Mouse (Mus musculus): ENCODE results near the gene Clpb.
A peak's percentile ranks its signal among the peaks of the same experiment; 100 is the strongest.
"Not testable (repeated sequence)": the region's sequence is repeated elsewhere in the genome, so short reads cannot be mapped to it uniquely, and the experiment has no call there.

Clpb gene

DNA sequence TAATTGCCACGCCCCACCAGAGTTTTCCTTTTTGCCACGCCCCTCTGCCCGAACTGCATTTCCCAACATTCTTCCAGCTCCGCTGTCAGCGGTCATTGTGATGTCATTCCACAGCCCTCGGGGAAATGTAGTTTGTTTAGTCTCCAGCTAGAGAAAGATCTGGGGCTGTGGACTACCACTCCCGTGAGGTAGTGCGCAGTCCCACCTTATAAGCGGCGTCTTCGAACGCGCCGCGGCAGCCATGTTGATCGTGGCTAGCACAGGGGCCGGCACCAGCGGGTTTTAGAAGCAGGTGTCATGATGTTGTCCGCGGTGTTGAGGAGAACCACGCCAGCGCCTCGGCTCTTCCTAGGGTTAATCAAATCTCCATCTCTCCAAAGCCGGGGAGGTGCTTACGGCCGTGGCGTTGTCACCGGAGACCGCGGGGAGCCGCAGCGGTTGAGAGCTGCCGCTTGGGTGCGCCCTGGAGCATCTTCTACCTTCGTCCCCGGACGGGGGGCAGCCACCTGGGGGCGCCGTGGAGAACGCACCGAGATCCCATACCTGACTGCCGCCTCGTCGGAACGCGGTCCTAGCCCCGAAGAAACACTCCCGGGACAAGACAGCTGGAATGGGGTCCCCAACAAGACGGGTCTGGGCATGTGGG is at the start of gene Clpb:
Gene Clpb (plus strand): TSS at position 120 of the 646 bp plus-strand sequence.
- DNase-seq (ENCODE audit: low spot score in 2 of 2), result peak; percentile 94 to 97

DNA sequence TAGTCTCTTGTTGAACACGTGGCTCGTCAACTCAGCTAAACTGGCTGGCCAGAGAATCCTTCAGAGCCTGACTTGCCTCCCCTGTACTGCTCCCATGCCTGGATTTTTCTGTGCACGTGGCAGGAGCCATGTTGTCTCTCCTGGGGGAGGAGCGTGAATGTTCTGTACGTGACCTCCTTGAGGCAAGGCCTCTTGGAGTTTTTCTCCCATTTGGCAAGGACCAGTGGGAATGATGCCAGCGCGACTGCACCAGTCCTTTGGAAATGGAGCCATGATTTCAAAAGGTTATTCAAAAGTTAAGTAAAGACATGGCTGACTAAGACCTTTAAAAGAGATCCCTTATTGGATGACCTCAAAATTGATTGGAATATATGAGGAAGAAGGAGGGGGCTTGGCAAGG is 48.0 kb upstream of the Clpb start:
- DNase-seq (ENCODE audit: low spot score in 2 of 2), result no peak

DNA sequence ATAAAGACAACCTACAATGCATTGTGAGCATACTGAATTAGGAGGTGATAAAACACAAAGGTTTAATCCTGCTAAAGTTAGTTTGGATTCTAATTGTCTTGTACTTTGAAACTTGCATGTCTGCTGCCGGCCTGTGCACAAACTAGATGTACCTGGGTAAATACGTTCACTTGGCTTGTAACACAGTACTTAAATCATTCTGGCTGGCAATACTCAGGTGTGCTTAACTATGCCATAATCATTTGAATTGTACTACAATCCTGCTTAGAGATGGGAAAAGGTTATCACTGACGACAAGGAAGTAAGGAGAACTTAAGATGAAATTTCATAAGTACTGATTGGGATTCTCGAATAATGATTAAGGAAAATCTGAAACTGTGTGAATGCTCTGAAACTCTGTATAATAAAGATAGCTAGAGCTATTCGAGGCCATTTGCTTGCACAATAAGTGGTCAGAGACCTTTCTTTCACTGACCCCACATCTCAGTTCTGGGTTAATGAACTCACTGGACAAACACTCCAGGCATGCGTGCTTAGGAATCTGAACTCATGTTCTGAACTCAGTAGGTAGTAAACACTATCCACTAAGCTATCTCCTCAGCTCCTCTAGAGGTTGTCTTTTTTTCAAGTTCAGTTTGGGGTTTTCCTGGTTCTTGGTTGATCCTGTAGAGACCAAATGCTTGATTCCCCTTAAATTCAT is 47.1 kb upstream of the Clpb start:
- DNase-seq (ENCODE audit: low spot score in 2 of 2), result no peak

DNA sequence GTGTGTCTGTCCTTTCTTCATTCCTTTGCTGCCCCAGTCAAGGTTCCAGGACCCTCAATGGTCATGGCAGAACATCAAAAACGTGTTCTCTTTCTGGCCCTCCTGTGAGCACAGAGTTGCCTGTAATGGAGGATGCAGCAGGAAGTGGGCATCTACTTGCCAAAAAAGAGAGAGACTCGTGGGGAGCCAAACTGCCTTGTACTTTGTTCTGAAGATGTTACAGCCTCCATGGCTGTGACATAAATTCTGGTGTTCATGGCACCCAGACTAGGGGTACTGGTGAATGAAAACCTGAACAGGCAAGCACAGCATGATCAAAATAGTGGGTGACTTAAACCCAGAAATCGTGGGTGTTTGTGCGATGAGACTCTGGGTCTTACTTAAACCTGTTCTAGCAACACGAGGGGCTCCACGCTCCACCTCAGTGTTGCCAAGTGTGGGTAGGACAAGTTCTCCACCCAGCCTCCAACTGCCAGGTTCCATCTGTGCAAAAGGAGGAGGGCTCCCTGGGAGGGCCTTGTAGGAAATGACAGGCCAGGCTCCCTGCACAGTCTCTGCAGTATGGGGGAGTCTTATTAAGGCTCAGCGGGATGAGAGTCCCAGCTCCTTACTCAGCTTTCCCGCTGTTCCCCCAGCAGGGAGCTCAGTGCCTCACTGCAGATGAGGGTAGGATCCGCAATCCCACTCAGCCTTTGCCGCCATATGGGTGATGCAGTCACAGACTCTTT is 45.8 kb upstream of the Clpb start:
- DNase-seq (ENCODE audit: low spot score in 2 of 2), result peak; percentile 73 to 83

DNA sequence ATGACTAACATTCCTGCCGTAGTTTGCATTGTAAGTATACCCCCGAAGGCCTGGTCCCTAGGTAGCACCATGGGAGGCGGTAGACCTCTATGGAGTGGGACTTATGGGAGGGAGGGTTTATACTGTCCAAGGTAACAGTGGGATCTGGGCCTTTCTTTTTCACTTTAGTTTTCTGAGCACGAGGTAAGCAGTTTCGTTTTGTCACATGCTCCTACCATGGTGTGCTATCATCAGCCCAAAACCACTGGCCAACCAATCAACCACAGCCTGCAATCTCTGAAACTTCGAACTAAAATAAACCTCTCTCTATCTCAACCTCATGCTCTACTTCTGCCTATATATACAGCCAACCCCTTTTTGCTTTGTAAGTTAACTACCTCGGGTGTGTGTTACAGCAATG is 45.2 kb upstream of the Clpb start:
- no peak for DNase-seq (ENCODE audit: low spot score in 2 of 2)

DNA sequence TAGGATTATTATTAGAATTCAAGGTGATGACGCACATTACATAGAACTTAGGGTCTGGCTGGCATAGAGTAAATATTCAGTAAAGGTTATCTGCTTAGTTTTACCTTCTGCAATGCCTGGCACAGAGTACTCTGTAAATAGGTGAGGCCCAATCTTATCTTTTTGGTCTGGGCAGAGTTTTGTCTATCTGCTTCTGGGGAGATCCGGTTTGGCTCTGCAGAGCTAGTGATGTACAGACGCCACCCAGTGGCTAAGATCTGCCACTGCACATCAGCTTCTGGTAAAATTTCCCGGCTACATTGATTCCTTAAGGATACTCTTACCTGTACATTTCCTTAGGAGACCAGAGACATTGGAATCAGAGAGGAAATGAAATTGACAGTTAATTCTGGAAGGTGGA is 43.1 kb upstream of the Clpb start:
- peak in 1 of 2 experiments; percentile 76 for DNase-seq (ENCODE audit: low spot score in 2 of 2)

DNA sequence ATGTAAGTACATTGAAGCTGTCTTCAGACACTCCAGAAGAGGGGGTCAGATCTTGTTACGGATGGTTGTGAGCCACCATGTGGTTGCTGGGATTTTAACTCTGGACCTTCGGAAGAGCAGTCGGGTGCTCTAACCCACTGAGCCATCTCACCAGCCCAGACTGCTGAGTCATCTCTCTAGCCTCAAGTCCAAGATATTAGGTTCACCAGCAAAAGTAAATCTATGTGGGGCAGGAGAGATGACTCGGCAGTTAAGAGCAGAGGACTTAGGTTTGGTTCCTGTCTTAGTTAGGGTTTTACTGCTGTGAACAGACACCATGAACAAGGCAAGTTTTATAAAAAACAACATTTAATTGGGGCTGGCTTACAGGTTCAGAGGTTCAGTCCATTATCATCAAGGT is 41.6 kb upstream of the Clpb start:
- DNase-seq (ENCODE audit: low spot score in 2 of 2), result not testable (repeated sequence)

DNA sequence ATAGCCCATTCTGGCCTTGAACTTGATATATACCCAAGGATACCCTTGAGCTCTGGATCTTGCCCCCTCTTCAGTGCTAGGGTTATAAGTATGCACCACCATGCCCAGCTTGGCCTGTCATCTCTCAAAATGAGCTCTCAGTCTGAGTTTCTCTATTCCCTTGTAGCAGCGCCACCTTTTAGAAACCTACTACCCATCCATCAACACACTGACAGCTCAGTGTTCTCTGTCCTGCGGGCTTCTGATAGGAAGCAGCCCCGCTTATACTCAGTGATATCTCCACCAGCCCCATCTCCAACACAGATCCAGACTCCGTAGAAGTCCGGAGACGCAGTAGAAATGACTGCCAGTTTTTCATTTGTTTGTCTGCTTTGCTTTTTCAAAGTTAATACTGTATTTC is 39.1 kb upstream of the Clpb start:
- no peak for DNase-seq (ENCODE audit: low spot score in 2 of 2)

DNA sequence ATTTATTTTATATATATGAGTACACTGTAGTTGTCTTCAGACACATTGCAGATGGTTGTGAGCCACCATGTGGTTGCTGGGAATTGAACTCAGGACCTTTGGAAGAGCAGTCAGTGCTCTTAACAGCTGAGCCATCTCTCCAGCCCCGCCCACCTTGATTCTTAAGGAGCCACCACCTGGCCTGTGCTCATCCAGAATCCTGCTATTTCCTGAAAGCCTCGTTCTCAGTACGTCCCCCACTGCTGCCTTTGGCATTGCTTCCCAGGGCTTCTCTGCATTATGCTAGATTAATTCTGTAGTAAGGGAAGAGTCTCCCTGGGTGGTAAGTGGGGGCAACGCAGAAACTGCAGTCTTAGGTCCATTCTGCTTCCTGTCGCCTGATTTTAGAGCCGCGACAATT is 36.3 kb upstream of the Clpb start:
- not testable (repeated sequence) for DNase-seq (ENCODE audit: low spot score in 2 of 2)

DNA sequence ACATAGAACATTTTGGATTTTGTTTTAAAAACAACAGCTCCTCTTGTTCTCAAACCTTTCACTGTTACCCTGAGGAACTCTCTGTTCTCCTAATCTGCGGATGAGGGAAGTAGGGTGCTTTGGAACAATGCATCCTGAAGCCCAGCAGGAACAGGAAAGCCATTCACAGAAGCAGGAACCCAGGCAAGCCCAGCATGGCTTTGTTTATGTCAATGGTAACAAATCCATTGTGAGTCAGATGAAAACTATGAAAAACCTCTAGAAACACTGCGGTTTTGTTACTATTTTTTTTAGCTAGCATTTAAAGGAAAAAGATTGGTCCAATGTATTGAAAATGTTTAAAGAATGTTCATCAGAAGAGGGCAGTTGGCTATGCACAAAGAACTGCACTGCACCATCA is 35.0 kb upstream of the Clpb start:
- no peak for DNase-seq (ENCODE audit: low spot score in 2 of 2)

DNA sequence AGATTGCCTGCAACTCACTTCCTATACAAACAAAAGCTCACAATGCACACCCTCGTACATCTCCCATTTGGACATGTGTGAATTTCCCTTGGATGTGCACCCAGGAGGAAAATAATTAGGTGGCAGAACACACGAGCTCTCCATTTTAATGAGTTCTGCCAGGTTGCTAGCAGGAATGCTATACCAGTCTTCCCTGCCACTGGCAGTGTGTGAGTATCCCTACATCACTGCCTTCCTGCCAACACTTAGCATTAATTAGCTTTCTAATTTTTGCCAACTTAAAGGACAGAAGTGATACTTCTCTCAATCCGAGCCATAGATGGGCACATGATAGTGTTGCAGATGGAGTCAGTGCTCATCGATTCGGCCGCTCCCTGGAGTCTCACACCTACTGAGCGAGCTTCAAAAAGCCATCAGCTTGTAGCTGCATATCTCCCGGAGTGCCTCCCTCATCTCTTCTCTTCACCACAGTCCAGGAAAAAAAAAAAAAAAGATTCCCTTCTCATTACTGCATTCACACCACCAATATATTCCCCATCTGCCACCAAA is 29.7 kb upstream of the Clpb start:
- no peak for DNase-seq (ENCODE audit: low spot score in 2 of 2)

DNA sequence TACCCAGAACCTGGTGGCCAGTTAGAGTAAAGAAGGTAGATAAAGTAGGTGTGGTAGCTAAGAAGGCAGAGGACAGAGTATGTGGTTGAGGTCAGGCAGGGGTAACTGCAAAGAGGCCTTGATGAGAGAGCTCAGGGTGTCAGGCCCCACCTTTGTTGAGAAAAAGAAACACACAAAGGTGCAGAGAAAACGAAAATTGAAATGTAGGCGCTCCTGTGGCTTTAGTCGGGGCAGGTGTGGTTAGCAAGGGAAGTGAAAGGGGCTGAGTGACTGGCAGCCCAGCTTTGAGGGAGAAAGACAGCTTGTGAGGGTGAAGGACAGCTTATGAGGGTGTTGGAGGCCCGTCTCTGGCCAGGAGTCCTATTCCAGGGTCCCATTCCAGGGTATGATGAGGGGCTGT is 28.9 kb upstream of the Clpb start:
- DNase-seq (ENCODE audit: low spot score in 2 of 2), result no peak

DNA sequence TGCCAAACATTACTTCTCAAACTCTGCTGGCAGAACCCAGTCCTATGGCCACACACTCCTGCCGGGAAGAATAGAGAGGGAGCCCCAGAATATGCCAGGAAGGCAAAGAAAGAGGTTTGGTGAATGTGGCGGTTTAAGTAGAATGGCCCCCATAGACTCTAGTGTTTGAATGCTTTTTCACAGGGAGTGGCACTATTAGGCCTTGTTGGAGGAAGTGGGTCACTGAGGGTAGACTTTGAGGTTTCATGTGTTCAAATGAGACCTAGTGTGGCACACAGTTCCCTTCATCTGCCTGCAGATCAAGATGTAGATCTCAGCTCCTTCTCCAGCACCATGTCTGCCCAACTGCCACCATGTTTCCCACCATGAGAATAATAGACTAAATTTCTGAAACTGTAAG is 27.4 kb upstream of the Clpb start:
- no peak for DNase-seq (ENCODE audit: low spot score in 2 of 2)

DNA sequence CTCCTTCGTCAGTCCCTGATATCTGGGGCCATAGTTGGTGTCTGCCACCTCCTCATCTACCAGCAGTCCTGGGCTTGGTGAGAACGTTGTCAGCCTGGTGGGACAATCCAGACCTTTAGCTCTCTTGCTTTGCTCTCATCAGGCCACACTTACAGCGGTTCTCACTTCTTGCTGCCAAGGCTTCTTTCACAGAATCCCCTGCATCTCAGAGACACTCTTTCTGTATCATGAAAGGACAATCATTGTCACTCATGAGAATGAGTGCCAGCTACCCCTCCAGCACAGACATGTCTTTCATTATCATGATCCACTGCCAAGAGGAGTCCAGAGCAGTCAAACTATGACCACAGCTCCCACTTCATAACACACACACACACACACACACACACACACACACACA is 19.6 kb upstream of the Clpb start:
- DNase-seq (ENCODE audit: low spot score in 2 of 2), result no peak

DNA sequence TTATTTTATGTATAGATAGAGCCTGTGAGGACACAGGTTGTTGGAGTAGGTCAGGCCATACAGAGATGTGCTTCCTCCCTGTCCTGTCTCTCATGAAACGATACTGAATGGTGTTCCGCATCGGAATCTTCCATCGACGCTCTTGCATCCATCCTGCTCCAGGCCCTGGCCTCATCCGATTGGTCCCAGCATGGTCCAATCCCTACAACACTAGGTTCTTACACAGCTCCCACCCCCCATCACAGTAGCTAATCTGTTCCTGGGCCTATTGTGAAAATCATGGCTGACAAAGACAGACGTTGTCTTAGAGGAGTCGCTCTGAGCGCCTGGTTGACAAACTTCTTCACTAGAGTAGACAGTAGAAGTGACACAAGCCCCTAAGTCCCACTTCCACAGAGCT is 13.7 kb upstream of the Clpb start:
- no peak for DNase-seq (ENCODE audit: low spot score in 2 of 2)

DNA sequence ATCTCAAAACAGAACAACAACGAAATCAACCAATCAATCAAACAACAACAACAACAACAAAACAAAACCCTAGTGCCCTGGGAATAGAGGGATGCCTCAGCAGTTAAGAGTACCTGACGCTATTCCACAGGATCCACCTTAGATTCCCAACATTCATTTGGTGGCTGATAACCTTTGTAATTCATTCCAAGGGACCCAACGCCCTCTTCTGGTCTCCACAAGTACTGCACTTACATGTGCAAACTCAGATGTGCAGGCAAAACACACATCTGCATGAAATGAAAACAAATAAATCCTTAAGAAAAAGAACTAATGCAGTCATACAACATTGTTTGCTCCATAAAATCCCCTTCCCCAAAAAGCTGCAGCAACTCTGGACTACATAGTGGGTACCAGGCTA is 12.9 kb upstream of the Clpb start:
- DNase-seq (ENCODE audit: low spot score in 2 of 2), result peak in 1 of 2 experiments; percentile 46

DNA sequence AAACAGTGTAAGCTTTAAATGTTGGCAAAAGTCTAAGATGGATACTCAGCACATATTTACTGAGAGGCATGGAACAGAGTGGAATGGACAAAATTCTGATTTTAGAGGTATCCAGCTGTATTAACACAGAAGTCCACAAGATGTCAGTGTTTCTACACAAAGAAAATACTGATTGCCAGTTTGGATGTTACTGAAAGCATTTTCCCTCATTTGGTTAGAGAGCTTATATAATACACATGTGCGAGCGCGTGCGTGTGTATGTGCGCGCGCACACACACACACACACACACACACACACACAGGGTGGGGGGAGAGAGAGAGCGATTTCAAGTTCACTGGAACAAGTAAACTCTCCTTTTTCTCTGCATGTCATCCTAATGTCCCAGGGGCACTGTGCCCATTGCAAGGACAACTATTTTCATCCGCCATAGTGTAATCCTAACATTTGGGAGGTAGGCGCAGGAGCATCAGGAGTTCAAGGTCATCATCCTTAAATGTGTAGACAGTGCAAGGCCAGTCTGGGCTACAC is 9.7 kb upstream of the Clpb start:
- DNase-seq (ENCODE audit: low spot score in 2 of 2), result peak; percentile 60 to 75

DNA sequence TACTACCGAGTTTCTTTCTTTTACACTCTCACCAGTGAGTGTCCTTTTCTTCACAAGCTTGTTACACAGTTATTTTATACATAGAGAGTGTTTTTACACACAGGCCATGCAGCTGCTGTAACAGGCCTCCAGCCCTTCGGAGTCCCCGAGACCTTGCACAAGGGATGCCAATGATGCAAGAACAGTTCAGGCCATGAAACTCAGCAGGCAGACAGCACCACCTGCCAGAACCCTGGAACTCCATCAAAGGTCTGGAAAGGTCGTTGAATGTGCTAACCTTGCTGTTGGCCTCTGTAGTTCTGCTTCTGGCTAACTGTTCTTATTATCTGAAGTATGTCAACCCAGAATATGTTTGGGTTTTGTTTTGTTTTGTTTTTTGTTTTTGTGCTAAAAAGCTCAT is 8.5 kb upstream of the Clpb start:
- DNase-seq (ENCODE audit: low spot score in 2 of 2), result no peak

DNA sequence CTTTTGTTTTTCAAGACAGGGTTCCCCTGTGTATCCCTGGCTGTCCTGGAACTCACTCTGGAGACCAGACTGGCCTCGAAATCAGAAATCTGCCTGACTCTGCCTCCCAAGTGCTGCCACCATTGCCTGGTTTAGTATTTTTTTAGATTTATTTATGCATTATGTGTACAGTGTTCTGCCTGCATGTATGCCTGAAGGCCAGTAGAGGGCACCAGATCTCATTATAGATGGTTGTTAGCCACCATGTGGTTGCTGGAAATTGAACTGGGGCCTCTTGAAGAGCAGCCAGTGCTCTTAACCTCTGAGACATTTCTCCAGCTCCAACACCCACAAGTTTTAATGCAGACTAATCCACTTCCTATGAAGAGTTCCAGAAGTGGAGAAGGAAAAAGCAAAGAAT is 1.4 kb upstream of the Clpb start:
- DNase-seq (ENCODE audit: low spot score in 2 of 2), result no peak

DNA sequence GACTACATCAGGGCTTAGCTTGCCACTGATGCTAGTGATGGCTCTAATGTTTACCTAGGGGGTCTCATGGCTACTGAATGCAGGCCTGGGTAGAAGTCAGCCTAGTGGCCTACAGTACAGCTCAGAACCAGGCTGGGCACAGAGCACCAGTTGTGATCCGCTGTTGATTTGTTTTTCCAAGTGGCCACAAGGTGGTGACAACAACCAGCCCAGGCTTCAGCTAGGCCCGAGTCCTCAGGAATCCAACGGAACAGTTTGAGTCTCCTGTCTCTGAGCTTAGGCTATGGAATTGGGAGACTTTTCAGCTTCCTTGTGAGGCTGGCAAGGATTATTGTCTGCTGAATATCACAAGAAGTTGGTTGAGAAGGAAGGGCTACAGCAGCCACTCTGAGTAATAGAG is 3.1 kb downstream of the Clpb start:
- peak in 1 of 2 experiments; percentile 55 for DNase-seq (ENCODE audit: low spot score in 2 of 2)

DNA sequence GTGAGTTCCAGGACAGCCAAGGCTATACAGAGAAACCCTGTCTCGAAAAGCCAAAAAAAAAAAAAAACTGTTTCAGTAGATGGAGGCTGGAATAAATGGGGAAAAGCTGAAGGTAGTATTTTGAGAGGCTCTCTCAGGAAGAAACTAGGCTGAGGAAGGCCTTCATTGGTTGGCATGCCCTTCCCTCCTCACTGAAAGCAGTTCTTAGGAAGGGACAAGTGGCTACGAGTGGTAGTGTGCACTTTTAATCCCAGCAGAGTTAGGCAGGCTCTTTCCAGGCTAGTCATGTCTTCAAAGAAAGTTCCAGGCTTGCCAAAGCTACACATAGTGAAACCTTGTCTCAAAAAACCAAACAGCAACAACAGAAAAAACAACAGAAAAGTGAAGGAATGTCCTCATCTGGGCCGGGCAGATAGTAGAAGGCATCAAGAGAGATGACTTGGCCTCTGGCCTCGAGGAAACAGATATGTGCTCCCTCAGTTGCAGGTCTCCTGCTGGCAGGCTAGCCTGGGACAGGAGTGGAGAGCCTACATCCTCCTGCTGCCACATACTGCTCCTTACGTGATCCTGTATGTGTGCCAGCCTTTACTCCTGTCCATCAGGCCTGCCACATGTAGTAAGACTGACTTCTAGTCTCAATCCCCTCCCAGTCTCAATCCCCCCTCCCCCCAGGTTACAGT is 8.3 kb downstream of the Clpb start:
- no peak for DNase-seq (ENCODE audit: low spot score in 2 of 2)

DNA sequence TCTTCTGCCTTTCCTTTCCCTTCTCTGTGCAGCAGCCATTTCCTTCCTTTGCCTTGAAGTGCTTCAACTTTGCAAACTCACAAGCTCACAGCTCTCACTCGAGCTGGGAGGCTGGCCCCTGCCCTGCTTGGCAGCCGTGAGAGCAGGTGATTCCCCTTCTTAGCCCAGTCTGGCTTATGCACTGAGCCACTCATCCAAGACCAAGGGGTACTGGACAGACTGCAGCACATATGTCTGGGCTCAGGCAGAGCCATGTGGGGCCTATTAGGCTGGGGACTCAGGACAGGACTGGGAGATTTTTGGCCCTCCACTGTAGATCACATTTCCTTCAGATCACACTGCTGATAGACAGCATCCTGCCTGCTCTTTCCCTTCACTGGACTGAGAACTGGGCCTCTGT is 10.1 kb downstream of the Clpb start:
- DNase-seq (ENCODE audit: low spot score in 2 of 2), result no peak

All from left cerebral cortex, adult 9 months (tissue).